32 mouse cellular contexts compared by ENCODE assay signal in genomic region chr2:14019228-14019627, GRCm38 (mm10). TPM values are rescaled to one million over a fixed set of nuclear protein-coding genes. Genes with fewer than 3 reads are reported as not detected.
"Had no signal": no experiment of that assay in that cellular context is flagged by ENCODE, and none has a peak within 500 bp of the region (broad histone marks: within the 10 kb centered on the region; RNA-seq: fewer than 3 reads in every experiment).

No protein-coding gene starts in this region.

- H3K9ac ChIP-seq: limb, embryonic 12.5 days; limb, embryonic 13.5 days; limb, embryonic 15.5 days; liver, embryonic 12.5 days; liver, embryonic 13.5 days; liver, embryonic 14.5 days; liver, embryonic 15.5 days; liver, postnatal 0 days; lung, embryonic 15.5 days; midbrain, embryonic 12.5 days; midbrain, embryonic 13.5 days; midbrain, embryonic 15.5 days; neural tube, embryonic 12.5 days had no signal

- H3K36me3 ChIP-seq: limb, embryonic 10.5 days; limb, embryonic 12.5 days; limb, embryonic 13.5 days; limb, embryonic 15.5 days; liver, embryonic 12.5 days; liver, embryonic 13.5 days; liver, embryonic 15.5 days; lung, embryonic 15.5 days; midbrain, embryonic 10.5 days; midbrain, embryonic 12.5 days; midbrain, embryonic 13.5 days; midbrain, embryonic 15.5 days; neural tube, embryonic 12.5 days had no signal

- ATAC-seq: liver, embryonic 12.5 days; liver, postnatal 0 days; midbrain, embryonic 13.5 days; midbrain, embryonic 15.5 days; midbrain, embryonic 16.5 days had no signal

- H3K4me1 ChIP-seq: limb, embryonic 10.5 days; limb, embryonic 12.5 days; limb, embryonic 13.5 days; limb, embryonic 15.5 days; liver, embryonic 12.5 days; liver, embryonic 13.5 days; liver, embryonic 15.5 days; lung, embryonic 15.5 days; midbrain, embryonic 10.5 days; midbrain, embryonic 12.5 days; midbrain, embryonic 13.5 days; midbrain, embryonic 15.5 days; neural tube, embryonic 12.5 days had no signal

- H3K27ac ChIP-seq: left cerebral cortex, adult 2 months; limb, embryonic 10.5 days; limb, embryonic 12.5 days; limb, embryonic 13.5 days; limb, embryonic 15.5 days; liver, embryonic 12.5 days; liver, embryonic 13.5 days; liver, embryonic 14.5 days; liver, embryonic 15.5 days; lung, embryonic 15.5 days; macrophage; midbrain, embryonic 10.5 days; midbrain, embryonic 12.5 days; midbrain, embryonic 13.5 days; midbrain, embryonic 15.5 days; neural tube, embryonic 12.5 days had no signal

- H3K4me2 ChIP-seq: limb, embryonic 12.5 days; limb, embryonic 13.5 days; limb, embryonic 15.5 days; liver, embryonic 11.5 days; liver, embryonic 12.5 days; liver, embryonic 13.5 days; liver, embryonic 15.5 days; lung, embryonic 15.5 days; midbrain, embryonic 11.5 days; midbrain, embryonic 12.5 days; midbrain, embryonic 13.5 days; midbrain, embryonic 15.5 days; neural tube, embryonic 12.5 days had no signal

- H3K27me3 ChIP-seq: limb, embryonic 12.5 days; limb, embryonic 13.5 days; limb, embryonic 15.5 days; liver, embryonic 12.5 days; liver, embryonic 13.5 days; liver, embryonic 15.5 days; lung, embryonic 15.5 days; megakaryocyte, embryonic 14.5 days; midbrain, embryonic 12.5 days; midbrain, embryonic 13.5 days; midbrain, embryonic 15.5 days; neural tube, embryonic 12.5 days had no signal

- H3K4me3 ChIP-seq: left cerebral cortex, adult 2 months; limb, embryonic 10.5 days; limb, embryonic 12.5 days; limb, embryonic 13.5 days; limb, embryonic 15.5 days; liver, embryonic 12.5 days; liver, embryonic 13.5 days; liver, embryonic 15.5 days; lung, embryonic 15.5 days; megakaryocyte, embryonic 14.5 days; midbrain, embryonic 10.5 days; midbrain, embryonic 12.5 days; midbrain, embryonic 13.5 days; midbrain, embryonic 15.5 days; myocyte; neural tube, embryonic 12.5 days had no signal

- H3K9me3 ChIP-seq: limb, embryonic 10.5 days; limb, embryonic 12.5 days; limb, embryonic 13.5 days; limb, embryonic 15.5 days; liver, embryonic 12.5 days; liver, embryonic 13.5 days; liver, embryonic 15.5 days; lung, embryonic 15.5 days; megakaryocyte, embryonic 14.5 days; midbrain, embryonic 10.5 days; midbrain, embryonic 12.5 days; midbrain, embryonic 13.5 days; midbrain, embryonic 15.5 days; neural tube, embryonic 12.5 days had no signal

- DNase-seq: left cerebral cortex, postnatal 4 days; liver; liver, embryonic 13.5 days; liver, postnatal 0 days; lung, adult 18-20 months; lung, adult 2 months; lung, postnatal 10 days; lung, postnatal 14 days; lung, postnatal 36 days; lung, postnatal 4 days; midbrain, embryonic 14.5 days had no signal

RNA-seq across cellular contexts. Expression of gene Hacd1, which starts 36.7 kb away (rescaled TPM):
- total RNA-seq: monocyte, adult 5-6 weeks had no signal
